Mouse (Mus musculus) cortical plate, adult 2 months (tissue): ENCODE measurements around the gene Ppm1l. TPM values are rescaled to one million over a fixed set of nuclear protein-coding genes. Genes with fewer than 3 reads are reported as not detected.

Experiments
- H3K27ac ChIP-seq: fragments of 200-500 bp; 2 replicates; pipeline ENCODE4 v1.5.1; 2012; ENCODE audit warnings: low read length, control low read depth, inconsistent platforms; ENCODE audit not compliant: insufficient read depth
- H3K4me1 ChIP-seq: fragments of 200-500 bp; 2 replicates; pipeline ENCODE4 v1.6.1; 2011; ENCODE audit warnings: low read length; ENCODE audit not compliant: control insufficient read depth, insufficient read depth
- H3K4me3 ChIP-seq: fragments of 200-500 bp; 2 replicates; pipeline ENCODE4 v1.5.1; 2011; ENCODE audit warnings: mild to moderate bottlenecking, low read length, control low read depth; ENCODE audit not compliant: insufficient read depth
- CTCF ChIP-seq: fragments of 200-500 bp; IDR thresholded peaks from 2 replicates; pipeline ENCODE4 v1.5.1; 2011; ENCODE audit warnings: mild to moderate bottlenecking, control low read depth, low read length; ENCODE audit not compliant: insufficient read depth; ENCODE audit errors: extremely low read depth
- POLR2A ChIP-seq: fragments of 200-500 bp; IDR thresholded peaks from 2 replicates; pipeline ENCODE4 v1.6.1; 2011; ENCODE audit warnings: mild to moderate bottlenecking, low read length, control low read depth; ENCODE audit not compliant: insufficient read depth; ENCODE audit errors: extremely low read depth
- polyA plus RNA-seq: library from polyadenylated mRNA; depleted of rRNA; stranded (reverse); fragments of >200 nt; gene quantifications from 2 replicates; pipeline ENCODE4 v1.2.3, GENCODE M21; 2012

Gene Ppm1l
- polyA plus RNA-seq, 1 experiment: 35.3 TPM

- no peaks in the 10 kb centered on the region for H3K4me1 ChIP-seq
- no peak overlapping the region for H3K4me3 ChIP-seq
- TF ChIP-seq CTCF (no peak), POLR2A (no peak)
- no peak overlapping the region for H3K27ac ChIP-seq
These were observed 255.9 kb downstream of the Ppm1l start for GRCm38 (mm10) chr3:69572561-69572960.

- TF ChIP-seq POLR2A (no peak), CTCF (no peak)
- Histone ChIP-seq H3K4me1 (no peaks in the 10 kb centered on the region), H3K27ac (no peak overlapping the region), H3K4me3 (no peak overlapping the region)
These were observed 258.9 kb downstream of the Ppm1l start for GRCm38 (mm10) chr3:69575577-69575976.

- no peak for TF ChIP-seq CTCF
- no peak for TF ChIP-seq POLR2A
- H3K4me1 ChIP-seq: no peaks in the 10 kb centered on the region
- H3K4me3 ChIP-seq: no peak overlapping the region
These were observed 260.1 kb downstream of the Ppm1l start for GRCm38 (mm10) chr3:69576715-69577114.

GRCm38 (mm10) chr3:69578791-69579190, 262.1 kb downstream of the Ppm1l start:
- TF ChIP-seq POLR2A (no peak), CTCF (0 out of 2 replicates have a peak, but pooled peaks have one; percentile 14)
- H3K4me1 ChIP-seq: no peaks in the 10 kb centered on the region
- H3K4me3 ChIP-seq: no peak overlapping the region
- no peak overlapping the region for H3K27ac ChIP-seq

More at GRCm38 (mm10) chr3:69576715-69577114, 260.1 kb downstream of the Ppm1l start:
- H3K27ac ChIP-seq: no peak overlapping the region

GRCm38 (mm10) chr3:69583798-69584197, 267.1 kb downstream of the Ppm1l start:
- H3K27ac ChIP-seq: no peak overlapping the region
- no peak overlapping the region for H3K4me3 ChIP-seq
- no peaks in the 10 kb centered on the region for H3K4me1 ChIP-seq
- TF ChIP-seq CTCF (no peak), POLR2A (no peak)

GRCm38 (mm10) chr3:69588101-69588760, 271.6 kb downstream of the Ppm1l start:
- no peak for TF ChIP-seq POLR2A
- TF ChIP-seq CTCF: no peak
- no peak overlapping the region for H3K4me3 ChIP-seq
- no peak overlapping the region for H3K27ac ChIP-seq
- no peaks in the 10 kb centered on the region for H3K4me1 ChIP-seq

GRCm38 (mm10) chr3:69593426-69593825, 276.8 kb downstream of the Ppm1l start:
- H3K4me3 ChIP-seq: no peak overlapping the region
- no peak overlapping the region for H3K27ac ChIP-seq
- H3K4me1 ChIP-seq: peaks cover 4% of the 10 kb centered on the region; the same call in 1 of the 2 replicates
- TF ChIP-seq POLR2A (no peak), CTCF (no peak)

GRCm38 (mm10) chr3:69594071-69594470, 277.4 kb downstream of the Ppm1l start:
- Histone ChIP-seq H3K4me1 (peaks cover 4% of the 10 kb centered on the region; the same call in 1 of the 2 replicates), H3K4me3 (no peak overlapping the region), H3K27ac (no peak overlapping the region)
- TF ChIP-seq POLR2A (no peak), CTCF (no peak)

- no peak overlapping the region for H3K4me3 ChIP-seq
- no peak for TF ChIP-seq POLR2A
- peaks cover 4% of the 10 kb centered on the region; the same call in 1 of the 2 replicates for H3K4me1 ChIP-seq
- no peak overlapping the region for H3K27ac ChIP-seq
These were observed 279.5 kb downstream of the Ppm1l start for GRCm38 (mm10) chr3:69596116-69596515.

- no peak overlapping the region for H3K27ac ChIP-seq
These were observed 280.6 kb downstream of the Ppm1l start for GRCm38 (mm10) chr3:69597211-69597610.

More at GRCm38 (mm10) chr3:69597211-69597610, 280.6 kb downstream of the Ppm1l start:
- H3K4me1 ChIP-seq: peaks cover 4% of the 10 kb centered on the region; the same call in 1 of the 2 replicates
- H3K4me3 ChIP-seq: peak overlapping the region; percentile 95; the same call in 1 of the 2 replicates
- no peak for TF ChIP-seq POLR2A
- no peak for TF ChIP-seq CTCF
